Mouse (Mus musculus) liver, embryonic 13.5 days (tissue): ENCODE data around the gene AL732309.1. TPM values are rescaled to one million over a fixed set of nuclear protein-coding genes. Genes with fewer than 3 reads are reported as not detected.

Source experiments
- ATAC-seq: fragments of 200-750 bp; cut with Nextera tagmentation; 2 replicates; pipeline ENCODE4 v1.8.0; 2017; ENCODE audit warnings: low read depth, mild to moderate bottlenecking, moderate number of reproducible peaks, moderate library complexity
- DNase-seq: peaks from one replicate; pipeline ENCODE4 v3.0.0; 2022
- H3K27ac ChIP-seq: fragments of 300-500 bp; sonication (generic); 2 replicates; pipeline ENCODE4 v1.5.1; 2015; ENCODE audit warnings: moderate library complexity, mild to moderate bottlenecking, inconsistent platforms
- H3K27me3 ChIP-seq: fragments of 300-500 bp; sonication (generic); 2 replicates; pipeline ENCODE4 v1.6.1; 2015; ENCODE audit warnings: mild to moderate bottlenecking, inconsistent platforms
- H3K36me3 ChIP-seq: fragments of 300-500 bp; sonication (generic); 2 replicates; pipeline ENCODE4 v1.6.1; 2015; ENCODE audit warnings: mild to moderate bottlenecking, inconsistent platforms
- H3K4me1 ChIP-seq: fragments of 300-500 bp; sonication (generic); replicated peaks from 2 replicates; pipeline ENCODE4 v1.6.1; 2015; ENCODE audit warnings: inconsistent platforms
- H3K4me2 ChIP-seq: fragments of 300-500 bp; sonication (generic); 2 replicates; pipeline ENCODE4 v1.6.1; 2015; ENCODE audit warnings: inconsistent platforms, mild to moderate bottlenecking, moderate library complexity
- H3K4me3 ChIP-seq: fragments of 300-500 bp; sonication (generic); replicated peaks from 2 replicates; pipeline ENCODE4 v1.5.1; 2015; ENCODE audit warnings: mild to moderate bottlenecking, inconsistent platforms
- H3K9ac ChIP-seq: fragments of 300-500 bp; sonication (generic); 2 replicates; pipeline ENCODE4 v1.6.1; 2015; ENCODE audit warnings: mild to moderate bottlenecking, inconsistent platforms
- H3K9me3 ChIP-seq: fragments of 300-500 bp; sonication (generic); replicated peaks from 2 replicates; pipeline ENCODE4 v1.6.1; 2016; ENCODE audit warnings: inconsistent platforms
- WGBS: fragments of 180-500 bp; shearing (Covaris S2); methylation state at CpG from one replicate; pipeline ENCODE4 v1.1.7; 2015; ENCODE audit not compliant: insufficient replicate concordance; 5-methylcytosine and 5-hydroxymethylcytosine counted together
- polyA plus RNA-seq: library from polyadenylated mRNA; unstranded; fragments of >200 nt; fragmentation: Nextera tagmentation; extraction: Ambion mirVana; gene quantifications from 2 replicates; pipeline ENCODE4 v1.2.1, GENCODE M21; 2015

AL732309.1 gene
- polyA plus RNA-seq, 1 experiment from 2014 or later, result 2.1 TPM

DNA sequence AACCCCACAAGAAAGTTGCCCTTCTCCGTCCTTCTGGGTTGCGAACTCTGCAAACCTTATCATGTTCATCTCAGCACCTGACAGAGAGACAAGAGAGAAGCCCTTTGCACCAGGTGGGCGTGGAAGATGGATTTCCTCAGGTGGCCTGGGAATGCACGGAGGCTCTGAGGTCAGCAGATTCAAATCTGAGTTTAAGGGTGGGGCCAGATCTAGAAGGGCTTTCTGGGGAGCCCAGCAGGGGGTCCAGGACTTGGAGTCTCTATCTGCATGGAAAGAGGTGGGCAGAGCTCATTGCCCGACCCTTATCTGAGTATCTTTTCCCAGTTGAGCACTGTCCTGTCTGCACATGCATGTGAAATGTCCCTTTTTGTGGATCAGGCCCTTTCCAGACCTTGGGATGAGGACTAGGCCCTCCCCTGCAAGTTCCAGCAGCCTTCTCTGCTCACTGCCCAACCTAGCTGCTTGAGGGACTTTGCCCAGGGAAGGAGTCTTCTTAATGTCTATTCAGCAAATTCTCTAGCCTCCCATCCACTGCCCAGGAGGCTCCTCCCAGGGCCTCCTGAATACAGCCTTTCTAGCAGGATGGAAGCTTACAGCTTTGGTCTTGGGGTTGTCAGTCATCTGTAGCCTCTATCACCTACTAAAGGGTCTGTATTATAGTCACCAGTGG is 12.0 kb downstream of the AL732309.1 start:
- Histone ChIP-seq H3K4me2 (no peak overlapping the region), H3K9ac (no peak overlapping the region), H3K36me3 (no peaks in the 10 kb centered on the region), H3K4me3 (no peak overlapping the region), H3K27ac (no peak overlapping the region), H3K4me1 (peaks cover 29% of the 10 kb centered on the region), H3K9me3 (no peaks in the 10 kb centered on the region), H3K27me3 (peaks cover 6% of the 10 kb centered on the region; the same call in 1 of the 2 replicates)
- no peak for DNase-seq
- 49% methylated on average over 5 of the region's 5 CpGs for WGBS
- no peak for ATAC-seq

GRCm38 (mm10) chr2:25234050-25234449 is 12.6 kb downstream of the AL732309.1 start, which contains the start of gene Slc34a3:
Gene Slc34a3, minus strand, starts transcription at chr2:25234364.
- no peak within 1 kb of the TSS for H3K9ac ChIP-seq
- DNase-seq (no peak), ATAC-seq (no peak)
- H3K4me1 ChIP-seq, result peaks cover 30% of the 10 kb centered on the region
- 66% methylated on average over 3 of the region's 3 CpGs for WGBS
- no peaks in the 10 kb centered on the region for H3K36me3 ChIP-seq
- no peak within 1 kb of the TSS for H3K4me3 ChIP-seq
- no peak within 1 kb of the TSS for H3K4me2 ChIP-seq
- peaks cover 6% of the 10 kb centered on the region; the same call in 1 of the 2 replicates for H3K27me3 ChIP-seq
- no peak within 1 kb of the TSS for H3K27ac ChIP-seq
- H3K9me3 ChIP-seq, result no peaks in the 10 kb centered on the region

DNA sequence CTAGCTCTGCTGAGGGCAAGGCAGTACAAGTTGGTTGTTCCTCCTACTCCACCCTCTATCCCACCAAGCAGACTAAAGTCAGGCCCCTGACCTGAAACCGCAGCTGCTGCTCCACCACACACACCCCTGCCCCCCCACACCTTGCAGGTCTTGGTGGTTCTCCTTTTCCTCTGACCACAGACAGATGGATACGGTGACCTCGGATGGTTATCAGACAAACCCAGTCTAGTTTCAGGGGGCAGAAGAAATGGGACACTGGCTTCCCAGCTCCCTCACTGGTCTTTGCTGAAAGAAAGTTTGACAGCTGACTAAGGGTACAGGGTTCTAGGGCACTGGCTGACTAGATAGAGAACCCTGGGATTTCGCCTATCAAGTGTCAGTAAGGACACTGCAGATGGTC is 13.2 kb downstream of the AL732309.1 start:
- DNase-seq (no peak), ATAC-seq (no peak)
- Histone ChIP-seq H3K9me3 (no peaks in the 10 kb centered on the region), H3K27ac (no peak overlapping the region), H3K27me3 (peaks cover 6% of the 10 kb centered on the region; the same call in 1 of the 2 replicates), H3K36me3 (no peaks in the 10 kb centered on the region), H3K9ac (no peak overlapping the region), H3K4me1 (peaks cover 36% of the 10 kb centered on the region), H3K4me2 (no peak overlapping the region), H3K4me3 (no peak overlapping the region)
- WGBS, result 18% methylated on average over 4 of the region's 4 CpGs

DNA sequence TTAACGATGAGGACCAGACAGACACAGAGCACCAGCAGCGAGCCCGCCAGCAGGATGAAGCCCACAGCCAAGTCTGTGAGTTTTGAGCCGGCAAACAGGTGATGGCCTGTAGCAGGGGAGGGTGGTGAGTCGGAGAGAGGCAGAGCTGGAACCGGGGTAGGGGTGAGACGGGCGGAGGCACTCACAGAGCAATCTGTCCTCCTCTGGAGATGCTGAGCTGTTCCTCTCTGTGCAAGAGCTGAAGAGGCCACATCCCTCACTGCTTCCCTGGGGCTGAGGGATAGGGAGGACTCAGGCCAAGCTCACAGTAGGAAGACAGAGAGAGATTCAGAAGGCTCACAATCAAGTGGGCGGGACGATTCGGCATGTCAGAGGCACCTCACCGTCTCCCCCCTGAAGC is 15.6 kb downstream of the AL732309.1 start:
- Histone ChIP-seq H3K9me3 (no peaks in the 10 kb centered on the region), H3K9ac (no peak overlapping the region), H3K4me1 (peaks cover 39% of the 10 kb centered on the region), H3K27ac (no peak overlapping the region), H3K27me3 (peaks cover 4% of the 10 kb centered on the region; the same call in 1 of the 2 replicates), H3K4me2 (no peak overlapping the region), H3K4me3 (no peak overlapping the region), H3K36me3 (no peaks in the 10 kb centered on the region)
- WGBS, result 59% methylated on average over 12 of the region's 12 CpGs
- DNase-seq (no peak), ATAC-seq (no peak)

- Histone ChIP-seq H3K4me2 (no peak overlapping the region), H3K27ac (no peak overlapping the region), H3K36me3 (no peaks in the 10 kb centered on the region), H3K27me3 (no peaks in the 10 kb centered on the region), H3K4me1 (peaks cover 43% of the 10 kb centered on the region), H3K4me3 (no peak overlapping the region), H3K9ac (no peak overlapping the region), H3K9me3 (no peaks in the 10 kb centered on the region)
- DNase-seq (no peak), ATAC-seq (no peak)
- 84% methylated on average over 7 of the region's 7 CpGs for WGBS
Measured at GRCm38 (mm10) chr2:25230581-25230980, 16.1 kb downstream of the AL732309.1 start.

DNA sequence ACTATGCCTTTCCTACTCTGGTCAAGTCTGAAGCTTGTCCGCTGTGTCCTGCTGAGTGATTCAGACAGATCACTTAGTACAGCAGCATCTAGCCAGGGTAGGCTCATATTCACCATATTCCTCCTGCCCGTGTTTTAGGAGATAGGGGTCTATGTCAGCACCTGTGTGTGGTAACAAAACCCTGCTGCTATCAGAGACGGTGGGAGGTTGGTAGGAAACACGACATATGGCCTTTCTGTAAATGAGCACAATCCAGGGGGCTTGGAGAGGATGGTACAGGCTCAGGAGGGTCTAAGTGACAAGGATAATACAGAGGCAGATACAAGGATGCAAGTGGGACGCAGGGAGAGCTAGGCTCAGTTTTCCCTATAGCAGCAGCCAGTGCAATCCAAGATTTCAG is 17.1 kb downstream of the AL732309.1 start:
- Histone ChIP-seq H3K4me1 (peaks cover 46% of the 10 kb centered on the region), H3K4me2 (no peak overlapping the region), H3K27me3 (no peaks in the 10 kb centered on the region), H3K9ac (no peak overlapping the region), H3K27ac (no peak overlapping the region), H3K9me3 (no peaks in the 10 kb centered on the region), H3K4me3 (no peak overlapping the region), H3K36me3 (no peaks in the 10 kb centered on the region)
- ATAC-seq, result no peak
- no peak for DNase-seq
- 67% methylated on average over 5 of the region's 5 CpGs for WGBS

GRCm38 (mm10) chr2:25228995-25229530 is 17.6 kb downstream of the AL732309.1 start:
- H3K9ac ChIP-seq, result peak overlapping the region; percentile 59; the same call in 1 of the 2 replicates
- peak overlapping the region; percentile 44 for H3K4me3 ChIP-seq
- WGBS, result 65% methylated on average over 6 of the region's 6 CpGs
- peaks cover 41% of the 10 kb centered on the region for H3K4me1 ChIP-seq
- DNase-seq, result no peak
- no peaks in the 10 kb centered on the region for H3K27me3 ChIP-seq
- no peak for ATAC-seq
- H3K4me2 ChIP-seq, result peak overlapping the region; percentile 57
- no peaks in the 10 kb centered on the region for H3K36me3 ChIP-seq
- H3K27ac ChIP-seq, result peak overlapping the region; percentile 80
- H3K9me3 ChIP-seq, result no peaks in the 10 kb centered on the region

GRCm38 (mm10) chr2:25228431-25228889 is 18.2 kb downstream of the AL732309.1 start:
- DNase-seq (peak; percentile 79), ATAC-seq (peak; percentile 10)
- H3K36me3 ChIP-seq, result peaks cover 5% of the 10 kb centered on the region
- peak overlapping the region; percentile 44 for H3K4me3 ChIP-seq
- peak overlapping the region; percentile 80 for H3K27ac ChIP-seq
- H3K9me3 ChIP-seq, result no peaks in the 10 kb centered on the region
- H3K4me1 ChIP-seq, result peaks cover 36% of the 10 kb centered on the region
- peak overlapping the region; percentile 57 for H3K4me2 ChIP-seq
- 0% methylated on average over 7 of the region's 7 CpGs for WGBS
- no peaks in the 10 kb centered on the region for H3K27me3 ChIP-seq
- H3K9ac ChIP-seq, result peak overlapping the region; percentile 59

DNA sequence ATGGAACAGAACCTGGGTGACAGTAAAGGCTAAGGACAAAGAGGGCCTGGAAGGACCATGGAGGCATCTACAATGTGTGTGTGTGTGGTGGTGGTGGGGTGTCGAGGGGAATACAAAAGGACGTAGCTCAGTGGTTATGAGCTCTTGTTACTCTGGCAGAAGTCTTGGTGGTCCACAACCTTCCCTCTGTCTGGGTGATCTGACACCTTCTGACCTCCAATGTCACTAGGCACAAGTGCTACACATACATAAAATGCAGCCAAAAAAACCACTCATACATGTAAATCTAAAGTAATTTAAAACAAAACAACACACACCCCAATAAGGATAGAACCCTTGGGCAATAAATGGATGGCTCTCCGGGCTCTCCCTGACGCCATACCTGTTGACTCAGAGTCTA is 19.3 kb downstream of the AL732309.1 start:
- H3K4me2 ChIP-seq, result no peak overlapping the region
- no peaks in the 10 kb centered on the region for H3K9me3 ChIP-seq
- WGBS, result 83% methylated on average over 4 of the region's 4 CpGs
- DNase-seq (no peak), ATAC-seq (no peak)
- peaks cover 35% of the 10 kb centered on the region for H3K4me1 ChIP-seq
- peaks cover 15% of the 10 kb centered on the region for H3K36me3 ChIP-seq
- no peak overlapping the region for H3K27ac ChIP-seq
- H3K9ac ChIP-seq, result peak overlapping the region; percentile 22; the same call in 1 of the 2 replicates
- no peaks in the 10 kb centered on the region for H3K27me3 ChIP-seq
- H3K4me3 ChIP-seq, result no peak overlapping the region

- Histone ChIP-seq H3K4me1 (peaks cover 40% of the 10 kb centered on the region), H3K4me3 (no peak overlapping the region), H3K9ac (peak overlapping the region; percentile 5; the same call in 1 of the 2 replicates), H3K27me3 (no peaks in the 10 kb centered on the region), H3K27ac (peak overlapping the region; percentile 98), H3K4me2 (0 out of 2 replicates have a peak overlapping the region, but pooled peaks have one; percentile 0), H3K9me3 (no peaks in the 10 kb centered on the region), H3K36me3 (peaks cover 21% of the 10 kb centered on the region)
- WGBS, result 81% methylated on average over 5 of the region's 5 CpGs
- DNase-seq (no peak), ATAC-seq (no peak)
Measured at GRCm38 (mm10) chr2:25226864-25227263, 19.8 kb downstream of the AL732309.1 start.

DNA sequence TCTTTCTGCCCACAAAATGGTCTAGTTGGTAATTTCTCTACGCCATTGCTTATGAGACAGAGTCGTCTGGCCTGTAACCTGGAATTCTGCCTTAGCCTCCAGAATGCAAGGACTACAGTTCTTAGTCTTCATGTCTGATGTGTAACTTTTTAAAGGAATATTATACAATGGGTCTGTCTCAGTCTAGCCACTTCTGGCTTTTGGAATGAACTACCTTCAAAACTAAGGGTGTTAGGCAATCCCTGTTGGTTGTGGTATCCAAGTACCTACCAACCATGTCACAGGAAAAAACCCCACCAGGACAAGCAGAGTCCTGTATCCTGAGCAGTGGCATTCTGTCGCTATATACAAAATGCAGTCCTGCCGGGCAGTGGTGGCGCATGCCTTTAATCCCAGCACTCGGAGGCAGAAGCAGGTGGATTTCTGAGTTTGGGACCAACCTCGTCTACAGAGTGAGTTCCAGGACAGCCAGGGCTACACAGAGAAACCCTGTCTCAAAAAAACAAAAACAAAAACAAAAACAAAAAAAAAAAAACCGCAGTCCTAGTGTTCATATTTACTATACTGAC is 20.8 kb downstream of the AL732309.1 start:
- Histone ChIP-seq H3K9ac (peak overlapping the region; percentile 86), H3K4me2 (peak overlapping the region; percentile 72), H3K36me3 (peaks cover 27% of the 10 kb centered on the region), H3K4me3 (peak overlapping the region; percentile 73), H3K4me1 (peaks cover 47% of the 10 kb centered on the region), H3K9me3 (no peaks in the 10 kb centered on the region), H3K27ac (peak overlapping the region; percentile 98), H3K27me3 (no peaks in the 10 kb centered on the region)
- DNase-seq (no peak), ATAC-seq (no peak)
- 78% methylated on average over 8 of the region's 8 CpGs for WGBS
